Mouse (Mus musculus) cortical plate, adult 2 months (tissue): ENCODE results near the gene Ift22.

Source experiments
- CTCF ChIP-seq: fragments of 200-500 bp; IDR thresholded peaks from 2 replicates; pipeline ENCODE4 v1.5.1; 2011; ENCODE audit warnings: mild to moderate bottlenecking, control low read depth, low read length; ENCODE audit not compliant: insufficient read depth; ENCODE audit errors: extremely low read depth
- POLR2A ChIP-seq: fragments of 200-500 bp; IDR thresholded peaks from 2 replicates; pipeline ENCODE4 v1.6.1; 2011; ENCODE audit warnings: mild to moderate bottlenecking, low read length, control low read depth; ENCODE audit not compliant: insufficient read depth; ENCODE audit errors: extremely low read depth

- TF ChIP-seq CTCF (no peak), POLR2A (no peak)
Measured at GRCm38 (mm10) chr5:136874271-136874670, 33.7 kb upstream of the Ift22 start.
